Mouse (Mus musculus): Measurements from ENCODE around the gene Hdlbp. TPM values are rescaled to one million over a fixed set of nuclear protein-coding genes. Genes with fewer than 3 reads are reported as not detected.

Hdlbp gene
- total RNA-seq, 1 experiment from 2014 or later: 92.9 TPM

Other genes with a start within 250 kb of the Hdlbp start
- gene Sned1, start 243.0 kb downstream of the Hdlbp start, total RNA-seq (2017): 0.25 and 0.63 TPM in 2 replicates
- 35.3 and 36.8 TPM in 2 replicates for gene Mterf4, start 172.9 kb downstream of the Hdlbp start, total RNA-seq (2017)
- gene Ppp1r7, start 136.0 kb downstream of the Hdlbp start, total RNA-seq (2017): 18.4 and 26.9 TPM in 2 replicates
- gene Pask, start 135.3 kb downstream of the Hdlbp start, total RNA-seq (2017): 13.1 and 20.8 TPM in 2 replicates
- 0.13 TPM in 1 of 2 replicates, not detected in the other for gene Ano7, start 104.9 kb downstream of the Hdlbp start, total RNA-seq (2017)
- gene Farp2, start 33.3 kb upstream of the Hdlbp start, total RNA-seq (2017): 0.99 and 3.4 TPM in 2 replicates
- 47.5 and 59.3 TPM in 2 replicates for gene Stk25, start 179.8 kb upstream of the Hdlbp start, total RNA-seq (2017)
- 1.6 and 2.6 TPM in 2 replicates for gene Bok, start 206.8 kb upstream of the Hdlbp start, total RNA-seq (2017)

Measured in hematopoietic stem cell, adult 5-6 weeks (primary cell).